Mouse (Mus musculus): ENCODE results near the gene Ddx23. TPM values are rescaled to one million over a fixed set of nuclear protein-coding genes. Genes with fewer than 3 reads are reported as not detected.
A peak's percentile ranks its signal among the peaks of the same experiment; 100 is the strongest.

The Ddx23 gene
- polyA plus RNA-seq, 1 experiment from 2014 or later = 109 TPM

GRCm38 (mm10) chr15:98675634-98676250, 13.0 kb upstream of the Ddx23 start:
- ChIA-PET POLR2A (interaction anchor here (1.0 to 2.2 kb wide), 2 partner anchors 7 to 20 kb away, joined by 4 to 7 read pairs; no protein-coding TSS in a partner anchor), CTCF (interaction anchor here (1.1 kb wide), 1 partner anchor 23 kb away, joined by 4 read pairs; no protein-coding TSS in a partner anchor)
- in situ Hi-C loops (cut with MboI; ENCODE audit: low pct_unique_long_range_greater_than_20kb) = no loop called here
- no peak for TF ChIP-seq CTCF (IDR thresholded peaks at IDR 0.05)
- H3K27me3 ChIP-seq = no peaks in the 10 kb centered on the region
- ATAC-seq = no peak
- no peak for DNase-seq (ENCODE audit: low read depth, low spot score)

DNA sequence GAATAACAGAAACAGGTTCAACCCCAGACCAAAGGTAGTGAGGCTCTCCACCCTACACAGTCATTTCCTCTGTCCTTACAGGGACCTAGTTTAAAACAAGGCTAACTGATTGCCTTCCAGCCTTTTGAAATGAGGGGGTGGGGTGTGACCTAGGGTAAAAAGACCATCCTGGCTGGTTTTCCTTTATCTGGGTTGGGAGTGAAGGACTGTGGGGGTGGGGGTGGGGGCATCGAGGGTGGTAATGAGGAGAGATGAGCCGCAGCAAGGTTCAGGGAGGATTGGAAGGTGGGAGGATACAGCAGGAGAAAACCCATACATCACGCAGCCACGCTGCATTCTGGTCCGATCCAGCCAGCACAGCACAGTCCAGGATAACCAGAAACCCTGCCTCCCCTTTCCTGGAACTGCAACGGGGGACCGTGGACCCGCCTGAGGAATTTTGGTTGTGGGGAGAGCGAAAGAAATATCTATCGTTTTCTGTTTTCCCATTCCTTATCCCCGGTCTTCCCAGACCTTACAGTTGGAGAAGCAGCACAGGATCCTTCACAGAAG, 12.4 kb upstream of the Ddx23 start:
- H3K27me3 ChIP-seq = no peaks in the 10 kb centered on the region
- in situ Hi-C loops (cut with MboI; ENCODE audit: low pct_unique_long_range_greater_than_20kb) = no loop called here
- no peak for TF ChIP-seq CTCF (IDR thresholded peaks at IDR 0.05)
- no peak for DNase-seq (ENCODE audit: low read depth, low spot score)
- CTCF ChIA-PET = interaction anchor here (1.1 kb wide), 1 partner anchor 23 kb away, joined by 4 read pairs; no protein-coding TSS in a partner anchor
- POLR2A ChIA-PET = interaction anchor here (1.0 kb wide), 1 partner anchor 20 kb away, joined by 4 read pairs; no protein-coding TSS in a partner anchor
- no peak for ATAC-seq

GRCm38 (mm10) chr15:98674284-98674993, 11.7 kb upstream of the Ddx23 start:
- in situ Hi-C loops (cut with MboI; ENCODE audit: low pct_unique_long_range_greater_than_20kb) = no loop called here
- no peaks in the 10 kb centered on the region for H3K27me3 ChIP-seq
- no peak for ATAC-seq
- ChIA-PET POLR2A (interaction anchor here (1.2 kb wide), 1 partner anchor 89 kb away, joined by 3 read pairs; the partner anchor contains the start of gene Arf3), CTCF (no interaction called here)
- no peak for TF ChIP-seq CTCF (IDR thresholded peaks at IDR 0.05)
- DNase-seq (ENCODE audit: low read depth, low spot score) = no peak

GRCm38 (mm10) chr15:98673732-98674131, 11.0 kb upstream of the Ddx23 start:
- ATAC-seq = no peak
- POLR2A ChIA-PET = interaction anchor here (1.2 kb wide), 1 partner anchor 89 kb away, joined by 3 read pairs; the partner anchor contains the start of gene Arf3

DNA sequence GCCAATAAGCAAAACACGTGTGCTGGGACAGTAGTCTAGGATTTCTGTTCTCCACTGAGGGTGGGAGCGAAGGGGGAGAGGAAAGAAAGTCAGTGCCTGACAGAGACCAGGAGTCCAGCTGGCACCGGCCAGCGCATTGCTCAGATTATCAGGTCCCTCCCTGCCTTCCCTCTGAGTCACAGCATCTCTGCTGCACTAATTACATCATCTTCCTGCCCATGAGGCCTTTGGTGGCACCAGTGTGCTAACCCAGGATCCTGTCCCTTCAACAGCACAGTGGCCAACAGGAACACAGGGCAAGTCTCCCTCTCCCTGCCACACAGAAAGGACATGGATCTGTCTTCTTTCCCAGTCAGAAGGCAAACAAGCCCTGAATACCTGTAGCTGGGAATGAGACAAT, 9.9 kb upstream of the Ddx23 start:
- in situ Hi-C loops (cut with MboI; ENCODE audit: low pct_unique_long_range_greater_than_20kb) = no loop called here
- H3K27me3 ChIP-seq = no peaks in the 10 kb centered on the region
- no peak for TF ChIP-seq CTCF (IDR thresholded peaks at IDR 0.05)
- CTCF ChIA-PET = interaction anchor here (0.9 kb wide), 1 partner anchor 30 kb away, joined by 3 read pairs; no protein-coding TSS in a partner anchor
- POLR2A ChIA-PET = interaction anchor here (0.7 kb wide), 1 partner anchor 59 kb away, joined by 4 read pairs; no protein-coding TSS in a partner anchor
- DNase-seq (ENCODE audit: low read depth, low spot score) (peak; percentile 44), ATAC-seq (peak; percentile 38)

More at GRCm38 (mm10) chr15:98673732-98674131, 11.0 kb upstream of the Ddx23 start:
- in situ Hi-C loops (cut with MboI; ENCODE audit: low pct_unique_long_range_greater_than_20kb) = no loop called here
- no peaks in the 10 kb centered on the region for H3K27me3 ChIP-seq
- TF ChIP-seq CTCF (IDR thresholded peaks at IDR 0.05) = no peak
- CTCF ChIA-PET = interaction anchor here (1.0 kb wide), 1 partner anchor 10 kb away, joined by 4 read pairs; no protein-coding TSS in a partner anchor
- DNase-seq (ENCODE audit: low read depth, low spot score) = no peak

DNA sequence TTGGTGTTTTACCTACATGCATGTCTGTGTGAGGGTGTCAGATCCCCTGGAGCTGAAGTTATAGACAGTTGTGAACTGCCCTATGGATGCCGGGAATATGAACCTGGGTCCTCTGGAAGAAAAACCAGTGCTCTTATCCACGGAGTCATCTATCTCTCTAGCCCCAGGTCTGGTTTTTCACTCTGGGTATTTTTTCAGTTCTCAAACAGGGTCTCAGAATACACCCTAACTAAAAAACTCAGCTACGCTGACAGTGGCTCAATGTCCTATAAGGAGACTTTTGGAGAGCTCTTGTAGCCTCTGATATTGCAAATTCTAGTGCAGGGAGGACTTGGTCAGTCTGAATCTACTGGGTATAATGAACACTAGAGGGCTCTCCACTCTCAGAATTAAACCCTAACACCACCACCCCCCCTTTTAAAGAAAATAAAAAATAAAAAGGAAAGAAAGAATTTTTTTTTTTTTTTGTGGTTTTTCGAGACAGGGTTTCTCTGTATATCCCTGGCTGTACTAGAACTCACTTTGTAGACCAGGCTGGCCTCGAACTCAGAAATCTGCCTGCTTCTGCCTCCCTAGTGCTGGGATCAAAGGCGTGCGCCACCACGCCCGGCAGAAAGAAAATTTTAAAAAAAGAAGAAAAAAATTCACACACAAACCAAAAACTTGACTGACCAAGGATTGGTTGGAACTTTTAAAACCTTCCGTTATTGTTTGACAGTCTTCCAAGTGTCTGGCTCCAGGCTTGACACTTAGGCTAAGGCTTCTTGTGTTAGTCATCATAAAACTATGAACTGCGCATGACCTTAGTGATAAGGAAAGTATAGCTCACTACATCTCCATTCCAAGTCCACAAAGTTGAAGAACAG, 1.6 kb upstream of the Ddx23 start:
- in situ Hi-C loops (cut with MboI; ENCODE audit: low pct_unique_long_range_greater_than_20kb) = loop anchor here (5.0 kb wide), 1 partner anchor 123 kb away; the partner anchor contains the start of gene Wnt1
- ATAC-seq (no peak), DNase-seq (ENCODE audit: low read depth, low spot score) (no peak)
- POLR2A ChIA-PET = interaction anchor here (0.7 kb wide), 1 partner anchor 22 kb away, joined by 5 read pairs; no protein-coding TSS in a partner anchor
- H3K27me3 ChIP-seq = no peaks in the 10 kb centered on the region
- TF ChIP-seq CTCF (IDR thresholded peaks at IDR 0.05) = peak; percentile 66
- CTCF ChIA-PET = interaction anchor here (0.6 to 2.7 kb wide), 16 partner anchors 9 to 149 kb away, joined by 3 to 10 read pairs (median 4); partner anchors contain the start of gene Rnd1

DNA sequence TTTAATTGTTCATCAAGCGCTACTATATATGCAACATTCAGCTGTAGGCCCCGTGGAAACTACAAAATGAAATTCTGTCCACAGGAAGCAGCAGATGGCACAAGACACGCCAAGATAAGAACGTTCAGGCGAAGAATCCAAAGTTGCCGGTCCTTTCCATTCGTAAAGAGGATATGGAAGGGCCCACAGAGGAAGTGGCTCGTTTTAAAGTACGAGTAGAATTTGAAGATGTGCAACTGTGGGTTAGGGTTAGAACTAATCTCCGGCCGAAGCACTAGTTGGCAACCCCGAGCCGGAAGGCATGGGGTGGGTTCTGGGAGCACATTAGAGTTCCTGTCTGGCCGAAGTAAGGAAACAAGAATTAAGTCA, 512 bp downstream of the Ddx23 start:
- in situ Hi-C loops (cut with MboI; ENCODE audit: low pct_unique_long_range_greater_than_20kb) = loop anchor here (5.0 kb wide), 1 partner anchor 125 kb away; the partner anchor contains the start of gene Wnt1
- TF ChIP-seq CTCF (IDR thresholded peaks at IDR 0.05) = peak; percentile 29
- ATAC-seq = no peak
- ChIA-PET POLR2A (interaction anchor here (0.5 to 1.0 kb wide), 3 partner anchors 17 to 154 kb away, joined by 3 to 7 read pairs (median 3); no protein-coding TSS in a partner anchor), CTCF (interaction anchor here (3.0 kb wide), 1 partner anchor 37 kb away, joined by 16 read pairs; no protein-coding TSS in a partner anchor)
- no peak for DNase-seq (ENCODE audit: low read depth, low spot score)
- H3K27me3 ChIP-seq = no peaks in the 10 kb centered on the region

- in situ Hi-C loops (cut with MboI; ENCODE audit: low pct_unique_long_range_greater_than_20kb) = no loop called here
- CTCF ChIA-PET = interaction anchor here (1.6 kb wide), 1 partner anchor 12 kb away, joined by 4 read pairs; no protein-coding TSS in a partner anchor
- no peak for ATAC-seq
- TF ChIP-seq CTCF (IDR thresholded peaks at IDR 0.05) = no peak
- H3K27me3 ChIP-seq = no peaks in the 10 kb centered on the region
- DNase-seq (ENCODE audit: low read depth, low spot score) = no peak
- POLR2A ChIA-PET = no interaction called here
Observed at GRCm38 (mm10) chr15:98656982-98657751, 5.5 kb downstream of the Ddx23 start.

DNA sequence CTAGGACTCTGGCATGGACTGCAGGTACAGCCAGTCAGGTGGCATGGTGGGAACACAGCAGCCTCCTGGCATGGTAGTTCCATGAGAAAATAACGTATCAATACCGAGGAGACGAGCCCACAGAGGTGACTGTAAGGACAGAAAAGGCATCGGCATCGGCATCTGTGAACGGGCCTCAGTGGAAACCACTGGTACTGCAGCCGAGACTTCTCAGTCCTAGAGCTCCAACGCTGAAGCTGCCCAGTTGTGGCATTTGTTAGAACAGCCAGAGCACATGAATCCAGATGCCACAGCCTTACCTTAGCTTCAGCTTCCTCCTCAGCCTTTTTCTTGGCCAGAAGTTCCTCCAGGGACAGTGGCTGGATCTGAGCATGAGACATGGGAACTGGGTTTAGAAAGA, 10.5 kb downstream of the Ddx23 start:
- DNase-seq (ENCODE audit: low read depth, low spot score) = no peak
- CTCF ChIA-PET = interaction anchor here (1.3 kb wide), 1 partner anchor 72 kb away, joined by 6 read pairs; no protein-coding TSS in a partner anchor
- no peak for TF ChIP-seq CTCF (IDR thresholded peaks at IDR 0.05)
- POLR2A ChIA-PET = no interaction called here
- no peak for ATAC-seq
- H3K27me3 ChIP-seq = no peaks in the 10 kb centered on the region
- in situ Hi-C loops (cut with MboI; ENCODE audit: low pct_unique_long_range_greater_than_20kb) = no loop called here
